Mouse (Mus musculus) megakaryocyte, embryonic 14.5 days (primary cell): ENCODE results near the gene Wdr78.

Source experiments
- FLI1 ChIP-seq: IDR thresholded peaks from 2 replicates; pipeline ENCODE4 v1.6.1; 2012; ENCODE audit warnings: low read length, inconsistent platforms, mixed read lengths
- GATA1 ChIP-seq: IDR thresholded peaks from 3 replicates; pipeline ENCODE4 v1.6.1; 2012; ENCODE audit warnings: mixed read lengths, low read length, inconsistent platforms, borderline replicate concordance

- TF ChIP-seq FLI1 (no peak), GATA1 (no peak)
Observed at GRCm38 (mm10) chr4:102988526-102988925, 125.8 kb downstream of the Wdr78 start.
